Mouse (Mus musculus): Measurements from ENCODE around the gene Milr1.

GRCm38 (mm10) chr11:106815331-106815730, 64.3 kb downstream of the Milr1 start:
- TF ChIP-seq CTCF (conservative IDR thresholded peaks at IDR 0.05; ENCODE audit: insufficient read depth, insufficient read length, low read depth, low read length) (no peak), POLR2A (IDR thresholded peaks at IDR 0.05; ENCODE audit: low read depth, low read length) (no peak)

Measured in kidney, adult 2 months (tissue).